Mouse (Mus musculus): ENCODE measurements at regions not wholly inside any gene's neighbourhood (a gene's known extent, or its start where the extent isn't known, plus 50 kb on each side); places are given as distances from the start of the nearest gene placed in this dataset.

DNA sequence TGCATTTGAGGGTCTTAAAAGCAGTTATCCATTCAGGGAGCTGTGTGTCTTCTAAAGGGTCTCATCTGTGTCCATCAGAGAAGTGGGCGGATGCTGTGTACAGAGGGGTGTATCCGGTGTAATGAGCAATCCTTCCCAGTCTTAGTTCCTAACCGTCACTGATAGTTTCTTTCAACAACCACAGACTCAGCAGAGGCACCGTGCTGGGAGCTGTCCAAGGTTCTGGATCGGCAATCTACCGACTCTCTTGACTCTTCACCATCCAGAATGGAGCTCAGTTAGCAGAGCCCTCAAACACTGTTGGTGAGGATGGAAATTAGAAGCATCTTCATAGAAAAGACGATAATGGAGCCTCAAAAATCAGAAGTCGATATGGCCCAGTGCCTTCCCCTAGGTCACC, 293.1 kb downstream of the Ajap1 start:
- Histone ChIP-seq H3ac (ENCODE audit: control insufficient read depth, insufficient read length) (no peak overlapping the region), H3K4me2 (ENCODE audit: low read depth) (no peak overlapping the region), H3K36me3 (ENCODE audit: control insufficient read depth, insufficient read depth) (no peaks in the 10 kb centered on the region), H3K27me3 (ENCODE audit: control insufficient read depth, insufficient read depth, insufficient read length) (no peaks in the 10 kb centered on the region), H3K4me3 (no peak overlapping the region), H3K79me2 (ENCODE audit: control insufficient read depth, insufficient read depth) (no peaks in the 10 kb centered on the region)
- no peak for TF ChIP-seq POLR2AphosphoS2 (IDR thresholded peaks at IDR 0.05; ENCODE audit: insufficient read length, low read depth)
- TF ChIP-seq REST (IDR thresholded peaks at IDR 0.05; ENCODE audit: insufficient read depth, insufficient read length): peak; percentile 63

DNA sequence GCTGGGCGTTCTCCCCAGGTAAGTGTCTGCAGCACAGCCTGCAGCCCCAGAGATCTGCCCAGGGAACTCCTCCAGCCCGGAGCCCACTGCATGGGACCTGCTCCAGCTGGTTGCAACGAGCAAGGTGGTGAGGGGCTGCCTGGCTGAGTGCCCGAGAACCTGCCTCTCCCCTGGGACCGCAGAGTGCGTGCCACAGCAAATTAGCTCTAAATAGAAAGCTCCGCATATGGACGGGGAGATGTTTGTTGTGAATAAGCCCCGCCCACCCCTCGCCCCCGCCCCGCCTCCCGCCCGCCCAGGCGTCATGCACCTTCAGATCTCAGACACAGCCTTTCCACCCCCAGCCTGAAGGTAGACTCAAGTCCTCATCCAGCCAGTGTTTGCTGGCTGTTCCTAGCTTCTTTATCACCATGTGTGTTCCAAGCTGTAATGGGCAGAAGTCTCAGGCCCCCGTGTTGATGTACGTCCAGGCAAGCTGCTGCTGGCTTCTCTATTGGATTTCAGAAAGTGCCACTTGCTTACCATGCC, 294.0 kb downstream of the Ajap1 start:
- no peak overlapping the region for H3K4me3 ChIP-seq
- H3ac ChIP-seq (ENCODE audit: control insufficient read depth, insufficient read length): no peak overlapping the region
- TF ChIP-seq MYOG (IDR thresholded peaks at IDR 0.05; ENCODE audit: control insufficient read depth in 1 of 3, insufficient read depth in 1 of 3, insufficient read length in 2 of 3, low read depth in 2 of 3) (no peak), MAX (IDR thresholded peaks at IDR 0.05; ENCODE audit: low read depth) (no peak), POLR2AphosphoS2 (IDR thresholded peaks at IDR 0.05; ENCODE audit: insufficient read length, low read depth) (no peak), TCF3 (IDR thresholded peaks at IDR 0.05; ENCODE audit: insufficient read length, low read depth) (no peak), REST (IDR thresholded peaks at IDR 0.05; ENCODE audit: insufficient read depth, insufficient read length) (no peak), SRF (IDR thresholded peaks at IDR 0.05; ENCODE audit: control insufficient read depth, insufficient read length, low read depth) (no peak), E2F4 (IDR thresholded peaks at IDR 0.05; ENCODE audit: insufficient read depth) (no peak), POLR2A (IDR thresholded peaks at IDR 0.05; ENCODE audit: insufficient read length, low read depth) (no peak), MYOD1 (IDR thresholded peaks at IDR 0.05; ENCODE audit: control insufficient read depth in 1 of 3, insufficient read length in 2 of 3, low read depth in 2 of 3) (no peak), TCF12 (IDR thresholded peaks at IDR 0.05; ENCODE audit: insufficient read depth, poor library complexity, severe bottlenecking) (no peak), USF1 (IDR thresholded peaks at IDR 0.05; ENCODE audit: low read depth) (no peak), CEBPB (IDR thresholded peaks at IDR 0.05; ENCODE audit: insufficient read depth, poor library complexity, severe bottlenecking) (no peak)
- no peak overlapping the region for H3K4me2 ChIP-seq (ENCODE audit: low read depth)
- no peaks in the 10 kb centered on the region for H3K36me3 ChIP-seq (ENCODE audit: control insufficient read depth, insufficient read depth)
- H3K27me3 ChIP-seq (ENCODE audit: control insufficient read depth, insufficient read depth, insufficient read length): no peaks in the 10 kb centered on the region
- H3K79me2 ChIP-seq (ENCODE audit: control insufficient read depth, insufficient read depth): no peaks in the 10 kb centered on the region

DNA sequence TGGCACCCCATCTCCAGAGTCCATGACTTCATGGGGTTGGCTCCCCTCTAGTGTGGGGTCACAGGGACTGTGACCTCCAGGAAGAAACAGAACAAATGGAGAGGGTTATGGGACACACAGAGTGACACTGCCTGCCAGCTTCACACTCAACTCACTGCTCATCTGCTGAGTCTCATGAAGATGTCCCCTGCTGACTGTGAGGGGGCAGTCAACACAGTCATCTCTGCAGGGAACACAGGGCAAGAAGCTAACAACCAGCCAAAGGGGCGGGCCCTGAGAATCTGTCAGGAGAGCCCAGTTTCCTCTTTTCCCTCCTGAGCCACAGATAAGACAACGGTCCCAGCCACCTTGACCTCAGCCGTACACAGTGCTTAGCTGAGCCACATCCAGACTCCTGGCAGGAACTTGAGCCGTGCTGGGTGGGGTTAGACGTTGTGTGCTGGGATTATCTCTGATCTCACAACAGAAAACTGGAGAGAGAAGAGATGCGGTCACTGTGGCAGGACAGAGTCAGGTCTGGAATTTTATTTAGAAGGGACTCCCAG, 294.6 kb downstream of the Ajap1 start:
- Histone ChIP-seq H3K27me3 (ENCODE audit: control insufficient read depth, insufficient read depth, insufficient read length) (no peaks in the 10 kb centered on the region), H3K79me2 (ENCODE audit: control insufficient read depth, insufficient read depth) (no peaks in the 10 kb centered on the region), H3K4me3 (no peak overlapping the region), H3K36me3 (ENCODE audit: control insufficient read depth, insufficient read depth) (no peaks in the 10 kb centered on the region), H3ac (ENCODE audit: control insufficient read depth, insufficient read length) (no peak overlapping the region), H3K4me2 (ENCODE audit: low read depth) (no peak overlapping the region)
- TF ChIP-seq USF1 (IDR thresholded peaks at IDR 0.05; ENCODE audit: low read depth) (no peak), TCF12 (IDR thresholded peaks at IDR 0.05; ENCODE audit: insufficient read depth, poor library complexity, severe bottlenecking) (no peak), MYOD1 (IDR thresholded peaks at IDR 0.05; ENCODE audit: control insufficient read depth in 1 of 3, insufficient read length in 2 of 3, low read depth in 2 of 3) (no peak), E2F4 (IDR thresholded peaks at IDR 0.05; ENCODE audit: insufficient read depth) (no peak), MYOG (IDR thresholded peaks at IDR 0.05; ENCODE audit: control insufficient read depth in 1 of 3, insufficient read depth in 1 of 3, insufficient read length in 2 of 3, low read depth in 2 of 3) (no peak), POLR2A (IDR thresholded peaks at IDR 0.05; ENCODE audit: insufficient read length, low read depth) (no peak), POLR2AphosphoS2 (IDR thresholded peaks at IDR 0.05; ENCODE audit: insufficient read length, low read depth) (no peak), TCF3 (IDR thresholded peaks at IDR 0.05; ENCODE audit: insufficient read length, low read depth) (no peak), MAX (IDR thresholded peaks at IDR 0.05; ENCODE audit: low read depth) (no peak)

DNA sequence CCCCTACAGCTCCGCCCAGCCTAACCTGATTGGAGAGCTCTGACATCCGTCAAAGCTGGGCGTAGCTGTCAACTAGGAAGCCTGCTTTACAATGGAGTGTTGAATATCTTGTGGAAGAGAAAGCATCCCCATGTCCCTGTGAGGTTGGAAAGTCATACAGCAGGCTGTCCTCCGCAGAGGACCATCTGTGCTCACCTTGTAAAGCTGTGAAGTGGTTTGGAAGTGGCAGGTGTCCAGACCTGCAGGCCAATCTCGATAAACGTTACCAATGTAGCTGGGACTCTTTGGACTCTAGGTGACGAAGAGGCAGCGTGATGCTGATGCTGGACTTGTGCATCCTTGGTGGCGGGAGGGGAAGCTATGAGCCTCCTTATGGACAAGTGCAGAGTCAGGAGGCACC, 305.1 kb downstream of the Ajap1 start:
- Histone ChIP-seq H3K79me2 (ENCODE audit: control insufficient read depth, insufficient read depth) (no peaks in the 10 kb centered on the region), H3ac (ENCODE audit: control insufficient read depth, insufficient read length) (no peak overlapping the region), H3K36me3 (ENCODE audit: control insufficient read depth, insufficient read depth) (no peaks in the 10 kb centered on the region), H3K27me3 (ENCODE audit: control insufficient read depth, insufficient read depth, insufficient read length) (no peaks in the 10 kb centered on the region), H3K4me3 (no peak overlapping the region), H3K4me2 (ENCODE audit: low read depth) (no peak overlapping the region)
- TF ChIP-seq REST (IDR thresholded peaks at IDR 0.05; ENCODE audit: insufficient read depth, insufficient read length): no peak
- TF ChIP-seq CEBPB (IDR thresholded peaks at IDR 0.05; ENCODE audit: insufficient read depth, poor library complexity, severe bottlenecking): no peak
- no peak for TF ChIP-seq TCF12 (IDR thresholded peaks at IDR 0.05; ENCODE audit: insufficient read depth, poor library complexity, severe bottlenecking)

DNA sequence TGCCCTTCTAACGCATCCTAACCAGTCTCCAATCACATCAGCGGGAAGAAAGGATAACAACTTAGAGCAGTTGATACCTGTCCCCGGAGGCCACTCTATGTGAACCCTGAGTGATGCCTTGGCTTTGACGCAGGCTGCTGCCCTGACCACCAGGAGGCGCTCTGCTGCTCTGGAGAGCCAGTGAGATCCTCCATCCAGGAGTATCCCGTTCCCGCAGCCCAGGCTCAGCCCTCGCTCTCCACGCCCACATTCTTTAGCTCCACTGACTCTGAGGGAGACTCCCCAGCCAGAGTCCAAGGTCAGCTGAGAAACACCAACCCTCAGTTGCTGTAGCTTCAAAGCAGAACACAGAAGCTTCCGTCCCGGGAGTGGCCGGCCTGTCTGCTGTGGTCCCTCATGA, 307.0 kb downstream of the Ajap1 start:
- no peak overlapping the region for H3K4me2 ChIP-seq (ENCODE audit: low read depth)
- no peak overlapping the region for H3ac ChIP-seq (ENCODE audit: control insufficient read depth, insufficient read length)
- H3K27me3 ChIP-seq (ENCODE audit: control insufficient read depth, insufficient read depth, insufficient read length): no peaks in the 10 kb centered on the region
- H3K4me3 ChIP-seq: no peak overlapping the region
- H3K36me3 ChIP-seq (ENCODE audit: control insufficient read depth, insufficient read depth): no peaks in the 10 kb centered on the region
- no peaks in the 10 kb centered on the region for H3K79me2 ChIP-seq (ENCODE audit: control insufficient read depth, insufficient read depth)
- TF ChIP-seq MYOD1 (IDR thresholded peaks at IDR 0.05; ENCODE audit: control insufficient read depth in 1 of 3, insufficient read length in 2 of 3, low read depth in 2 of 3) (no peak), TCF12 (IDR thresholded peaks at IDR 0.05; ENCODE audit: insufficient read depth, poor library complexity, severe bottlenecking) (no peak), MAX (IDR thresholded peaks at IDR 0.05; ENCODE audit: low read depth) (no peak), POLR2AphosphoS2 (IDR thresholded peaks at IDR 0.05; ENCODE audit: insufficient read length, low read depth) (no peak), CEBPB (IDR thresholded peaks at IDR 0.05; ENCODE audit: insufficient read depth, poor library complexity, severe bottlenecking) (no peak), TCF3 (IDR thresholded peaks at IDR 0.05; ENCODE audit: insufficient read length, low read depth) (no peak), USF1 (IDR thresholded peaks at IDR 0.05; ENCODE audit: low read depth) (no peak), SRF (IDR thresholded peaks at IDR 0.05; ENCODE audit: control insufficient read depth, insufficient read length, low read depth) (no peak), POLR2A (IDR thresholded peaks at IDR 0.05; ENCODE audit: insufficient read length, low read depth) (no peak), REST (IDR thresholded peaks at IDR 0.05; ENCODE audit: insufficient read depth, insufficient read length) (no peak), E2F4 (IDR thresholded peaks at IDR 0.05; ENCODE audit: insufficient read depth) (no peak), MYOG (IDR thresholded peaks at IDR 0.05; ENCODE audit: control insufficient read depth in 1 of 3, insufficient read depth in 1 of 3, insufficient read length in 2 of 3, low read depth in 2 of 3) (no peak)

All from myocyte (in vitro differentiated cells).